Mouse (Mus musculus) small intestine, adult 2 months (tissue): ENCODE results near the gene Gm49336. TPM values are rescaled to one million over a fixed set of nuclear protein-coding genes. Genes with fewer than 3 reads are reported as not detected.

ENCODE experiments used
- H3K27ac ChIP-seq: fragments of 200-500 bp; 2 replicates; pipeline ENCODE4 v1.5.1; 2012; ENCODE audit warnings: low read depth, low read length, control low read depth, inconsistent platforms; ENCODE audit not compliant: insufficient read depth
- H3K27me3 ChIP-seq: fragments of 200-500 bp; 2 replicates; pipeline ENCODE4 v1.6.1; 2012; ENCODE audit warnings: mild to moderate bottlenecking, moderate library complexity, low read length, inconsistent platforms; ENCODE audit not compliant: control insufficient read depth, insufficient read depth
- H3K36me3 ChIP-seq: fragments of 200-500 bp; 2 replicates; pipeline ENCODE4 v1.6.1; 2012; ENCODE audit warnings: mild to moderate bottlenecking, low read length, control low read depth, inconsistent platforms; ENCODE audit not compliant: control insufficient read depth, insufficient read depth
- H3K4me1 ChIP-seq: fragments of 200-500 bp; 2 replicates; pipeline ENCODE4 v1.6.1; 2012; ENCODE audit warnings: low read length, inconsistent platforms, mixed read lengths; ENCODE audit not compliant: control insufficient read depth, insufficient read depth, insufficient read length
- H3K4me3 ChIP-seq: fragments of 200-500 bp; 2 replicates; pipeline ENCODE4 v1.5.1; 2012; ENCODE audit warnings: low read depth, mild to moderate bottlenecking, control low read depth, inconsistent platforms, low read length, moderate library complexity
- CTCF ChIP-seq: fragments of 200-500 bp; IDR thresholded peaks from 2 replicates; pipeline ENCODE4 v1.5.1; 2012; ENCODE audit warnings: low read depth, mild to moderate bottlenecking, control low read depth, inconsistent platforms, low read length, moderate library complexity, mixed read lengths; ENCODE audit not compliant: insufficient replicate concordance, insufficient read length; ENCODE audit errors: extremely low read depth
- POLR2A ChIP-seq: fragments of 200-500 bp; IDR thresholded peaks from 2 replicates; pipeline ENCODE4 v1.6.1; 2012; ENCODE audit warnings: low read depth, mild to moderate bottlenecking, control low read depth, inconsistent platforms, low read length, moderate library complexity
- WGBS: fragments of 180-500 bp; shearing (Covaris S2); methylation state at CpG from one replicate; pipeline ENCODE4 v1.1.7; 2018; 5-methylcytosine and 5-hydroxymethylcytosine counted together
- polyA plus RNA-seq: library from polyadenylated mRNA; depleted of rRNA; stranded (reverse); fragments of >200 nt; gene quantifications from 2 replicates; pipeline ENCODE4 v1.2.3, GENCODE M21; 2012

Gene Gm49336
- polyA plus RNA-seq, 1 experiment: 8.4 TPM

GRCm38 (mm10) chr14:60275301-60276276 lies 24.3 kb upstream of the Gm49336 start:
- H3K4me3 ChIP-seq: no peak overlapping the region
- 55% methylated on average over 7 of the region's 7 CpGs for WGBS
- no peak overlapping the region; the same call in 1 of the 2 replicates for H3K27ac ChIP-seq
- peaks cover 8% of the 10 kb centered on the region for H3K36me3 ChIP-seq
- TF ChIP-seq POLR2A (no peak), CTCF (no peak)
- H3K27me3 ChIP-seq: no peaks in the 10 kb centered on the region
- H3K4me1 ChIP-seq: peaks cover 9% of the 10 kb centered on the region; the same call in 1 of the 2 replicates

GRCm38 (mm10) chr14:60273346-60273745 lies 22.0 kb upstream of the Gm49336 start:
- H3K36me3 ChIP-seq: peaks cover 3% of the 10 kb centered on the region
- TF ChIP-seq CTCF (no peak), POLR2A (no peak)
- H3K4me1 ChIP-seq: peaks cover 14% of the 10 kb centered on the region; the same call in 1 of the 2 replicates
- H3K27ac ChIP-seq: 0 out of 2 replicates have a peak overlapping the region, but pooled peaks have one; percentile 43
- no peak overlapping the region for H3K4me3 ChIP-seq
- WGBS: 66% methylated on average over 6 of the region's 6 CpGs
- no peaks in the 10 kb centered on the region for H3K27me3 ChIP-seq

- peaks cover 11% of the 10 kb centered on the region; the same call in 1 of the 2 replicates for H3K4me1 ChIP-seq
- no peaks in the 10 kb centered on the region for H3K27me3 ChIP-seq
- no peaks in the 10 kb centered on the region; the same call in 1 of the 2 replicates for H3K36me3 ChIP-seq
- no peak for TF ChIP-seq POLR2A
- TF ChIP-seq CTCF: no peak
- no peak overlapping the region for H3K4me3 ChIP-seq
- 84% methylated on average over 6 of the region's 6 CpGs for WGBS
- H3K27ac ChIP-seq: peak overlapping the region; percentile 20; the same call in 1 of the 2 replicates
These were observed 18.0 kb upstream of the Gm49336 start for GRCm38 (mm10) chr14:60269333-60269732.

- Histone ChIP-seq H3K36me3 (no peaks in the 10 kb centered on the region; the same call in 1 of the 2 replicates), H3K27ac (peak within 1 kb of the TSS; percentile 73), H3K4me1 (peaks cover 3% of the 10 kb centered on the region; the same call in 1 of the 2 replicates), H3K4me3 (peak within 1 kb of the TSS; percentile 90), H3K27me3 (no peaks in the 10 kb centered on the region)
- TF ChIP-seq POLR2A: peak; percentile 78
- peak; percentile 94 for TF ChIP-seq CTCF
- under 1% methylated on average over 51 of the region's 51 CpGs for WGBS
These were observed 13.9 kb upstream of the Gm49336 start, which contains the start of gene Mtmr6 for GRCm38 (mm10) chr14:60264990-60265876. Gene Mtmr6, plus strand, starts transcription at chr14:60265228.

- Histone ChIP-seq H3K4me3 (no peak overlapping the region), H3K27me3 (no peaks in the 10 kb centered on the region), H3K36me3 (no peaks in the 10 kb centered on the region), H3K27ac (no peak overlapping the region), H3K4me1 (no peaks in the 10 kb centered on the region)
- TF ChIP-seq CTCF (no peak), POLR2A (no peak)
- WGBS: 22% methylated on average over 7 of the region's 7 CpGs
These were observed 11.0 kb upstream of the Gm49336 start for GRCm38 (mm10) chr14:60262316-60262715.

- WGBS: 96% methylated on average over 1 of the region's 1 CpGs
These were observed 6.5 kb upstream of the Gm49336 start for GRCm38 (mm10) chr14:60257851-60258250.

More at GRCm38 (mm10) chr14:60257851-60258250, 6.5 kb upstream of the Gm49336 start:
- Histone ChIP-seq H3K4me1 (no peaks in the 10 kb centered on the region), H3K27me3 (no peaks in the 10 kb centered on the region), H3K27ac (no peak overlapping the region), H3K4me3 (no peak overlapping the region), H3K36me3 (no peaks in the 10 kb centered on the region)
- TF ChIP-seq CTCF (no peak), POLR2A (no peak)
